17 mouse cellular contexts compared by ENCODE assay signal in the genomic region with DNA sequence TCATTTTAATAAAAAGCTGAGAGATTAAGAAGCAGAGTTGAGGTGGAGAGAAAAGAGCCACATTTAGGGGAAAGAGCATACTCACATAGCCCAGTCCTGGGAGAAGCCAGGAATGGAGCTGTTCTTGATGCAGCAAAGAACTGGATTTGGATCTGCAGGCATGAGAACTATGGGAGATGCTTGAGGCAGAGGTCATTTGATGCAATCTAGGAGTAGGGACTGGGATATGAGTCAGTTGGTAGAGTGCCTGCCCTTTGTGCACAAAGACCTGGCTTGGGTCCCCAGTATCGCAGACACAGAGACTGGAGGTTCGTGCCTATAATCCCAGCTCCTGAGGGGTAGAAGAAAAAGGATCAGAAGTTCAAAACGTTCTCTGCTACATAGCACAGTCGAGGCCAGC. TPM values are rescaled to one million over a fixed set of nuclear protein-coding genes. Genes with fewer than 3 reads are reported as not detected.
DNase-seq lines count a peak whose midpoint lies in the region; ATAC-seq and TF ChIP-seq lines count a peak whose summit lies in the region.
"Had no signal": no experiment of that assay in that cellular context is flagged by ENCODE, and none has a peak within 500 bp of the region (broad histone marks: within the 10 kb centered on the region; RNA-seq: fewer than 3 reads in every experiment).

No protein-coding gene starts in this region.

- no peaks in the 10 kb centered on the region for H3K36me3 ChIP-seq in intestine, embryonic 14.5 days (ENCODE audit: control insufficient read depth, insufficient read depth, low read length)
- no peaks in the 10 kb centered on the region for H3K36me3 ChIP-seq in intestine, postnatal 0 days (ENCODE audit: control insufficient read depth, insufficient read depth)
- no peaks in the 10 kb centered on the region for H3K36me3 ChIP-seq in C2C12 (ENCODE audit: control insufficient read depth, insufficient read depth)
- H3K36me3 ChIP-seq in stomach, embryonic 14.5 days (ENCODE audit: control insufficient read depth, insufficient read depth, low read length) = no peaks in the 10 kb centered on the region
- H3K36me3 ChIP-seq: heart, embryonic 13.5 days; limb, embryonic 15.5 days; midbrain, embryonic 12.5 days had no signal

- peak overlapping the region; percentile 73 for H3K27ac ChIP-seq in intestine, embryonic 14.5 days (ENCODE audit: low read depth)
- H3K27ac ChIP-seq in intestine, postnatal 0 days (ENCODE audit: low read depth, low read length) = no peak overlapping the region
- peak overlapping the region; percentile 88 for H3K27ac ChIP-seq in stomach, embryonic 14.5 days (ENCODE audit: low read length)
- H3K27ac ChIP-seq: heart, embryonic 13.5 days; kidney, postnatal 0 days; layer of hippocampus, adult 2 months; limb, embryonic 15.5 days; midbrain, embryonic 12.5 days had no signal

- no peak overlapping the region for H3K4me3 ChIP-seq in intestine, embryonic 14.5 days (ENCODE audit: low read depth, low read length)
- no peak overlapping the region for H3K4me3 ChIP-seq in intestine, postnatal 0 days (ENCODE audit: low read depth, low read length)
- no peak overlapping the region for H3K4me3 ChIP-seq in C2C12 (ENCODE audit: insufficient read depth, poor library complexity, severe bottlenecking)
- H3K4me3 ChIP-seq in stomach, embryonic 14.5 days (ENCODE audit: low read depth, low read length) = no peak overlapping the region
- H3K4me3 ChIP-seq: erythroblast, embryonic 14.5 days; heart, embryonic 13.5 days; layer of hippocampus, adult 2 months; limb, embryonic 15.5 days; midbrain, embryonic 12.5 days had no signal

- no peak for ATAC-seq in intestine, embryonic 14.5 days (replicated peaks; ENCODE audit: low FRiP score, low TSS enrichment, low read depth)
- ATAC-seq in intestine, postnatal 0 days = no peak
- no peak for ATAC-seq in stomach, embryonic 14.5 days (ENCODE audit: insufficient number of reproducible peaks, insufficient read depth, low FRiP score, low read depth)
- ATAC-seq: Patski had no signal

- WGBS in intestine, embryonic 14.5 days = 70% methylated on average over 4 of the region's 4 CpGs
- WGBS in intestine, postnatal 0 days = 67% methylated on average over 4 of the region's 4 CpGs
- 58% methylated on average over 4 of the region's 4 CpGs for whole genome bisulfite sequencing in stomach, embryonic 14.5 days

- no peak overlapping the region for H3K9ac ChIP-seq in intestine, embryonic 14.5 days (ENCODE audit: low read length)
- no peak overlapping the region for H3K9ac ChIP-seq in intestine, postnatal 0 days (ENCODE audit: low read depth, low read length)
- no peak overlapping the region for H3K9ac ChIP-seq in stomach, embryonic 14.5 days (replicated peaks; ENCODE audit: low read depth, low read length)
- H3K9ac ChIP-seq: heart, embryonic 13.5 days; limb, embryonic 15.5 days; midbrain, embryonic 12.5 days had no signal

- TF ChIP-seq CTCF in intestine, postnatal 0 days (IDR thresholded peaks at IDR 0.05; ENCODE audit: low read depth) = no peak
- no peak for TF ChIP-seq CTCF in C2C12 (IDR thresholded peaks at IDR 0.05; ENCODE audit: control insufficient read depth, insufficient read depth, insufficient read length)

- no peaks in the 10 kb centered on the region for H3K9me3 ChIP-seq in intestine, embryonic 14.5 days (ENCODE audit: control insufficient read depth, low read length)
- H3K9me3 ChIP-seq in intestine, postnatal 0 days (ENCODE audit: control insufficient read depth) = no peaks in the 10 kb centered on the region
- no peaks in the 10 kb centered on the region for H3K9me3 ChIP-seq in stomach, embryonic 14.5 days (ENCODE audit: control insufficient read depth, low read depth, low read length)
- H3K9me3 ChIP-seq: heart, embryonic 13.5 days; limb, embryonic 15.5 days; midbrain, embryonic 12.5 days had no signal

- peaks cover 33% of the 10 kb centered on the region for H3K4me1 ChIP-seq in intestine, embryonic 14.5 days (replicated peaks; ENCODE audit: control insufficient read depth, insufficient read depth, low read length)
- no peaks in the 10 kb centered on the region for H3K4me1 ChIP-seq in intestine, postnatal 0 days (replicated peaks; ENCODE audit: control insufficient read depth, insufficient read depth, low read length)
- H3K4me1 ChIP-seq in stomach, embryonic 14.5 days (ENCODE audit: control insufficient read depth, insufficient read depth, low read length) = peaks cover 33% of the 10 kb centered on the region

- H3K79me2 ChIP-seq in C2C12 (ENCODE audit: control insufficient read depth, insufficient read depth) = no peaks in the 10 kb centered on the region

- H3ac ChIP-seq in C2C12 (ENCODE audit: control insufficient read depth, insufficient read length, low read depth) = no peak overlapping the region

- no peak for DNase-seq in intestine, embryonic 14.5 days (ENCODE audit: low spot score)
- DNase-seq in adipocyte (ENCODE audit: low spot score) = peak; percentile 87
- DNase-seq in left cerebral cortex, adult 8-10 months (ENCODE audit: low spot score in 2 of 2) = no peak
- DNase-seq in ovary, postnatal 10 days (ENCODE audit: low spot score) = no peak
- DNase-seq: cerebellum, postnatal 25 days; lung, postnatal 14 days; thymus, adult 18-20 months had no signal

- no peaks in the 10 kb centered on the region for H3K79me3 ChIP-seq in C2C12 (ENCODE audit: low read depth)

- no peaks in the 10 kb centered on the region for H3K27me3 ChIP-seq in intestine, embryonic 14.5 days (replicated peaks; ENCODE audit: control insufficient read depth, insufficient read depth, low read length)
- H3K27me3 ChIP-seq in intestine, postnatal 0 days (replicated peaks; ENCODE audit: control insufficient read depth, insufficient read depth, low read length) = no peaks in the 10 kb centered on the region
- H3K27me3 ChIP-seq in C2C12 (ENCODE audit: control insufficient read depth, insufficient read depth, insufficient read length) = no peaks in the 10 kb centered on the region
- H3K27me3 ChIP-seq in stomach, embryonic 14.5 days (ENCODE audit: control insufficient read depth, insufficient read depth, low read length) = no peaks in the 10 kb centered on the region
- H3K27me3 ChIP-seq: heart, embryonic 13.5 days; limb, embryonic 15.5 days; midbrain, embryonic 12.5 days; Patski had no signal

- no peak overlapping the region for H3K4me2 ChIP-seq in intestine, embryonic 14.5 days (ENCODE audit: low read length)
- no peak overlapping the region for H3K4me2 ChIP-seq in intestine, postnatal 0 days (replicated peaks; ENCODE audit: low read depth)
- no peak overlapping the region for H3K4me2 ChIP-seq in stomach, embryonic 14.5 days (replicated peaks; ENCODE audit: low read depth, low read length)
- H3K4me2 ChIP-seq: heart, embryonic 13.5 days; limb, embryonic 15.5 days; midbrain, embryonic 12.5 days had no signal

TF ChIP-seq in C2C12, 6 proteins besides CTCF, POLR2A, EP300 and RAD21:
- TF ChIP-seq CEBPB (IDR thresholded peaks at IDR 0.05; ENCODE audit: low read depth) (peak; percentile 16), MAX (IDR thresholded peaks at IDR 0.05) (no peak)

RNA-seq across cellular contexts. Expression of gene Amotl2, which starts 38.7 kb away (rescaled TPM):
- 29.3 and 33.6 TPM in 2 replicates for polyA plus RNA-seq in intestine, embryonic 14.5 days (2014; fragmentation: Nextera tagmentation; extraction: Ambion mirVana)
- 12.4 and 13.4 TPM in 2 replicates for polyA plus RNA-seq in intestine, postnatal 0 days (2015; fragmentation: Nextera tagmentation; extraction: Ambion mirVana)
- 61.0 TPM for polyA plus RNA-seq in C2C12 (2012; fragmentation: generic; extraction: Trizol)
- polyA plus RNA-seq in stomach, embryonic 14.5 days (2014; fragmentation: Nextera tagmentation; extraction: Ambion mirVana) = 22.1 and 28.9 TPM in 2 replicates
- total RNA-seq in left cerebral cortex, adult 8-10 months (2022) = 10 to 100 TPM; 16.5 to 25.1 (median 18.6) TPM
